In the genomic region with DNA sequence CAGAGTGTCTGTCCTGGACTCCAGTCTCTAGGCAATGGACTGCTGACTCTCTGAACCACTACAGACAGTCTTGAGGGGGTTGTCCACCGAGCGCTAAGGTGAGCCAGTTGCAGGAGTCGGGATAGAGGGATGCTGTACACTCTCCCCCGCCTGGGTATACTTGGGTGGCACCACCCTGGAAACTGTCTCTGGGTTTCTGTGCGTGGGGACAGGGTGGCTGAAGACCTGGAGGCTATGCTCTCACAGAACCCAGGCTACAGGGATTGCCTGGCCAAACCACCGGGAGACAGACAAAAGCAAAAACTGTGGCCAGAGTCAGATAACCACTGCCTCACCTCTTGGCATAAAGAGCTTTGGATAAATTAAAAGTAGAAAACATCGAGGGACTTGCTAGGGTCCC, we compare ENCODE assay signal across 8 mouse cellular contexts. TPM values are rescaled to one million over a fixed set of nuclear protein-coding genes. Genes with fewer than 3 reads are reported as not detected.
DNase-seq lines count a peak whose midpoint lies in the region; ATAC-seq lines count a peak whose summit lies in the region.

No protein-coding gene starts in this region.

- H3K9me3 ChIP-seq in heart, embryonic 12.5 days (replicated peaks) = peaks cover 8% of the 10 kb centered on the region; the same call in 1 of the 2 replicates
- no peaks in the 10 kb centered on the region; the same call in 1 of the 2 replicates for H3K9me3 ChIP-seq in hindbrain, embryonic 13.5 days
- no peaks in the 10 kb centered on the region for H3K9me3 ChIP-seq in midbrain, embryonic 11.5 days (ENCODE audit: control insufficient read depth, low read length)

- H3K4me1 ChIP-seq in heart, embryonic 12.5 days (replicated peaks) = peaks cover 33% of the 10 kb centered on the region
- peaks cover 8% of the 10 kb centered on the region; the same call in 1 of the 2 replicates for H3K4me1 ChIP-seq in brown adipose tissue, adult 24 weeks (ENCODE audit: control insufficient read depth, insufficient read depth, insufficient read length, low read length)
- H3K4me1 ChIP-seq in hindbrain, embryonic 13.5 days (replicated peaks) = peaks cover 28% of the 10 kb centered on the region
- 0 out of 2 replicates have a peak, but pooled peaks cover 2% of the 10 kb centered on the region for H3K4me1 ChIP-seq in midbrain, embryonic 11.5 days (ENCODE audit: control insufficient read depth, insufficient read depth, low read length)

- WGBS in heart, embryonic 12.5 days = 72% methylated on average over 7 of the region's 7 CpGs
- 83% methylated on average over 7 of the region's 7 CpGs for WGBS in hindbrain, embryonic 13.5 days
- 85% methylated on average over 7 of the region's 7 CpGs for WGBS in midbrain, embryonic 11.5 days

- intact Hi-C loops in heart, postnatal 14 days (cut with DNase I) = no loop called here

- peaks cover 27% of the 10 kb centered on the region for H3K36me3 ChIP-seq in heart, embryonic 12.5 days
- peaks cover 28% of the 10 kb centered on the region for H3K36me3 ChIP-seq in hindbrain, embryonic 13.5 days
- peaks cover 6% of the 10 kb centered on the region for H3K36me3 ChIP-seq in midbrain, embryonic 11.5 days (ENCODE audit: control insufficient read depth, insufficient read depth, low read length)

- H3K9ac ChIP-seq in heart, embryonic 12.5 days = 0 out of 2 replicates have a peak overlapping the region, but pooled peaks have one; percentile 87
- H3K9ac ChIP-seq in hindbrain, embryonic 13.5 days = peak overlapping the region; percentile 90
- H3K9ac ChIP-seq in midbrain, embryonic 11.5 days (ENCODE audit: low read length) = peak overlapping the region; percentile 97

- no peak for DNase-seq in heart, postnatal 14 days
- DNase-seq in midbrain, embryonic 11.5 days (ENCODE audit: low spot score, missing footprints) = peak; percentile 89
- no peak for DNase-seq in cerebellum, adult 11 months
- DNase-seq in adrenal gland, postnatal 25 days = no peak
- no peak for DNase-seq in gastrocnemius, adult 18-20 months (ENCODE audit: low spot score)

- peak overlapping the region; percentile 75 for H3K4me2 ChIP-seq in heart, embryonic 12.5 days
- H3K4me2 ChIP-seq in hindbrain, embryonic 13.5 days = peak overlapping the region; percentile 57
- peak overlapping the region; percentile 69 for H3K4me2 ChIP-seq in midbrain, embryonic 11.5 days

- H3K27me3 ChIP-seq in heart, embryonic 12.5 days (replicated peaks) = no peaks in the 10 kb centered on the region
- no peaks in the 10 kb centered on the region for H3K27me3 ChIP-seq in hindbrain, embryonic 13.5 days
- no peaks in the 10 kb centered on the region for H3K27me3 ChIP-seq in midbrain, embryonic 11.5 days (ENCODE audit: control insufficient read depth, insufficient read depth, low read length)

- H3K27ac ChIP-seq in heart, embryonic 12.5 days (ENCODE audit: poor library complexity, severe bottlenecking) = no peak overlapping the region
- H3K27ac ChIP-seq in brown adipose tissue, adult 24 weeks (replicated peaks; ENCODE audit: low read depth, low read length) = no peak overlapping the region
- H3K27ac ChIP-seq in hindbrain, embryonic 13.5 days = peak overlapping the region; percentile 90; the same call in 1 of the 2 replicates
- no peak overlapping the region for H3K27ac ChIP-seq in midbrain, embryonic 11.5 days (ENCODE audit: low read depth, low read length)

- ATAC-seq in heart, embryonic 12.5 days (ENCODE audit: insufficient number of reproducible peaks, low FRiP score) = no peak
- no peak for ATAC-seq in hindbrain, embryonic 13.5 days (ENCODE audit: low FRiP score)
- no peak for ATAC-seq in midbrain, embryonic 11.5 days (ENCODE audit: low FRiP score)

- H3K4me3 ChIP-seq in heart, embryonic 12.5 days = peak overlapping the region; percentile 72
- peak overlapping the region; percentile 85 for H3K4me3 ChIP-seq in brown adipose tissue, adult 24 weeks (ENCODE audit: insufficient read depth, low read depth, low read length)
- H3K4me3 ChIP-seq in hindbrain, embryonic 13.5 days = peak overlapping the region; percentile 70
- peak overlapping the region; percentile 74 for H3K4me3 ChIP-seq in midbrain, embryonic 11.5 days (ENCODE audit: low read depth, low read length)

RNA-seq across cellular contexts. Expression of a gene that starts 1.1 kb away (rescaled TPM):
- 23.8 and 26.9 TPM in 2 replicates for polyA plus RNA-seq in heart, embryonic 12.5 days (2016; fragmentation: Nextera tagmentation; extraction: Ambion mirVana)
- total RNA-seq in heart, postnatal 14 days (2021) = 10 to 100 TPM; 12.9 to 13.9 TPM
- 1.3 and 2.6 TPM in 2 replicates for polyA plus RNA-seq in brown adipose tissue, adult 24 weeks (2012; ENCODE audit: insufficient read depth, insufficient read length, missing spikeins)
- 73.7 and 82.8 TPM in 2 replicates for polyA plus RNA-seq in hindbrain, embryonic 13.5 days (2015; fragmentation: Nextera tagmentation; extraction: Ambion mirVana)
- polyA plus RNA-seq in midbrain, embryonic 11.5 days (2014; fragmentation: Nextera tagmentation; extraction: Ambion mirVana) = 26.6 and 27.9 TPM in 2 replicates
- total RNA-seq in adrenal gland, postnatal 25 days (2021) = 3.2 and 4.5 TPM in 2 replicates
- 1 to 10 TPM; 1.3 to 1.9 TPM for total RNA-seq in gastrocnemius, adult 18-20 months (2021)

RNA-seq across cellular contexts. Expression of a gene that starts 37.9 kb away (rescaled TPM):
- 42.9 and 48.1 TPM in 2 replicates for polyA plus RNA-seq in heart, embryonic 12.5 days (2016; fragmentation: Nextera tagmentation; extraction: Ambion mirVana)
- total RNA-seq in heart, postnatal 14 days (2021) = 10 to 100 TPM; 18.0 to 18.6 TPM
- polyA plus RNA-seq in brown adipose tissue, adult 24 weeks (2012; ENCODE audit: insufficient read depth, insufficient read length, missing spikeins) = 8.5 and 19.7 TPM in 2 replicates
- 59.8 and 60.3 TPM in 2 replicates for polyA plus RNA-seq in hindbrain, embryonic 13.5 days (2015; fragmentation: Nextera tagmentation; extraction: Ambion mirVana)
- polyA plus RNA-seq in midbrain, embryonic 11.5 days (2014; fragmentation: Nextera tagmentation; extraction: Ambion mirVana) = 84.7 and 89.3 TPM in 2 replicates
- total RNA-seq in adrenal gland, postnatal 25 days (2021) = 32.1 and 39.6 TPM in 2 replicates
- 10 to 100 TPM; 18.6 to 18.9 TPM for total RNA-seq in gastrocnemius, adult 18-20 months (2021)

RNA-seq across cellular contexts. Expression of a gene that starts 50.0 kb away (rescaled TPM):
- polyA plus RNA-seq in heart, embryonic 12.5 days (2016; fragmentation: Nextera tagmentation; extraction: Ambion mirVana) = 14.5 and 15.4 TPM in 2 replicates
- 10 to 100 TPM; 31.8 to 34.0 TPM for total RNA-seq in heart, postnatal 14 days (2021)
- polyA plus RNA-seq in brown adipose tissue, adult 24 weeks (2012; ENCODE audit: insufficient read depth, insufficient read length, missing spikeins) = 5.1 and 10.1 TPM in 2 replicates
- polyA plus RNA-seq in hindbrain, embryonic 13.5 days (2015; fragmentation: Nextera tagmentation; extraction: Ambion mirVana) = 15.9 and 16.2 TPM in 2 replicates
- polyA plus RNA-seq in midbrain, embryonic 11.5 days (2014; fragmentation: Nextera tagmentation; extraction: Ambion mirVana) = 5.4 and 6.1 TPM in 2 replicates
- 20.4 and 30.0 TPM in 2 replicates for total RNA-seq in adrenal gland, postnatal 25 days (2021)
- 1 to 10 TPM; 4.3 to 6.6 TPM for total RNA-seq in gastrocnemius, adult 18-20 months (2021)
